Mouse (Mus musculus) gastrocnemius, adult 2 months (tissue): ENCODE data around the gene Gm5926. TPM values are rescaled to one million over a fixed set of nuclear protein-coding genes. Genes with fewer than 3 reads are reported as not detected.
"Not testable (repeated sequence)": the region's sequence is repeated elsewhere in the genome, so short reads cannot be mapped to it uniquely, and the experiment has no call there.

Source experiments
- DNase-seq: peaks from one replicate; pipeline ENCODE4 v3.0.0; 2022
- H3K27ac ChIP-seq: fragments of 200-600 bp; 2 replicates; pipeline ENCODE4 v1.8.1; 2022; ENCODE audit warnings: mild to moderate bottlenecking
- H3K4me3 ChIP-seq: fragments of 200-600 bp; 2 replicates; pipeline ENCODE4 v1.8.1; 2022; ENCODE audit warnings: mild to moderate bottlenecking, moderate library complexity
- intact Hi-C: fragments of 180-260 bp; cut with DNase I; formaldehyde crosslinking; loops from one replicate; pipeline ENCODE4 v1.15.1; 2025
- long read RNA-seq, 2 experiments: library from polyadenylated mRNA; stranded (forward); transcript quantifications; one replicate each; pipeline ENCODE4 v2.0.0; 2021
- total RNA-seq, 2 experiments: library from RNA; stranded (reverse); gene quantifications; 2 replicates each; pipeline ENCODE4 v1.2.3; 2021

Gm5926 gene
- total RNA-seq: not detected
- long read RNA-seq, experiment 1: 0 reads
- long read RNA-seq, experiment 2: 0 reads

GRCm38 (mm10) chrX:32650416-32650815 is at the start of gene Gm5926:
Gm5926 (plus strand) TSS chrX:32650716.
- DNase-seq, intact Hi-C loops, H3K4me3 ChIP-seq, H3K27ac ChIP-seq: not testable (repeated sequence)

GRCm38 (mm10) chrX:32601008-32601407 is 49.5 kb upstream of the Gm5926 start:
- DNase-seq, intact Hi-C loops, H3K4me3 ChIP-seq, H3K27ac ChIP-seq: not testable (repeated sequence)

- intact Hi-C loops, DNase-seq, H3K27ac ChIP-seq, H3K4me3 ChIP-seq: not testable (repeated sequence)
These were observed 49.1 kb upstream of the Gm5926 start for GRCm38 (mm10) chrX:32601425-32601824.

Other genes with a start within 250 kb of the Gm5926 start
- gene Btbd35f1, start 90.7 kb upstream of the Gm5926 start, total RNA-seq: not detected
- not detected for gene Btbd35f21, start 75.4 kb downstream of the Gm5926 start, total RNA-seq
- not detected for gene Btbd35f30, start 243.9 kb downstream of the Gm5926 start, total RNA-seq